Mouse (Mus musculus): ENCODE measurements around the gene Cd6.

Gene Cd6

GRCm38 (mm10) chr19:10762468-10762867, 67.4 kb downstream of the Cd6 start:
- no peak for DNase-seq (ENCODE audit: low spot score)

- DNase-seq (ENCODE audit: low spot score), result no peak
Observed at GRCm38 (mm10) chr19:10761794-10762415, 68.0 kb downstream of the Cd6 start.

- no peak for DNase-seq (ENCODE audit: low spot score)
Observed at GRCm38 (mm10) chr19:10759983-10760831, 69.7 kb downstream of the Cd6 start.

- no peak for DNase-seq (ENCODE audit: low spot score)
Observed at GRCm38 (mm10) chr19:10759525-10759924, 70.3 kb downstream of the Cd6 start.

- no peak for DNase-seq (ENCODE audit: low spot score)
Observed at GRCm38 (mm10) chr19:10758708-10759107, 71.2 kb downstream of the Cd6 start.

- DNase-seq (ENCODE audit: low spot score), result no peak
Observed at GRCm38 (mm10) chr19:10757526-10757925, 72.3 kb downstream of the Cd6 start.

- no peak for DNase-seq (ENCODE audit: low spot score)
Observed at GRCm38 (mm10) chr19:10757125-10757524, 72.7 kb downstream of the Cd6 start.

GRCm38 (mm10) chr19:10752646-10753045, 77.2 kb downstream of the Cd6 start:
- no peak for DNase-seq (ENCODE audit: low spot score)

- DNase-seq (ENCODE audit: low spot score), result no peak
Observed at GRCm38 (mm10) chr19:10752106-10752505, 77.8 kb downstream of the Cd6 start.

GRCm38 (mm10) chr19:10751607-10752006, 78.3 kb downstream of the Cd6 start:
- DNase-seq (ENCODE audit: low spot score), result no peak

GRCm38 (mm10) chr19:10750161-10750560, 79.7 kb downstream of the Cd6 start:
- no peak for DNase-seq (ENCODE audit: low spot score)

- no peak for DNase-seq (ENCODE audit: low spot score)
Observed at GRCm38 (mm10) chr19:10749295-10749694, 80.6 kb downstream of the Cd6 start.

GRCm38 (mm10) chr19:10748401-10749102, 81.3 kb downstream of the Cd6 start:
- no peak for DNase-seq (ENCODE audit: low spot score)

GRCm38 (mm10) chr19:10747718-10748117, 82.1 kb downstream of the Cd6 start:
- no peak for DNase-seq (ENCODE audit: low spot score)

GRCm38 (mm10) chr19:10747182-10747581, 82.7 kb downstream of the Cd6 start:
- no peak for DNase-seq (ENCODE audit: low spot score)

GRCm38 (mm10) chr19:10742565-10742964, 87.3 kb downstream of the Cd6 start:
- no peak for DNase-seq (ENCODE audit: low spot score)

- DNase-seq (ENCODE audit: low spot score), result no peak
Observed at GRCm38 (mm10) chr19:10742145-10742544, 87.7 kb downstream of the Cd6 start.

- no peak for DNase-seq (ENCODE audit: low spot score)
Observed at GRCm38 (mm10) chr19:10740641-10741440, 89.0 kb downstream of the Cd6 start.

- DNase-seq (ENCODE audit: low spot score), result no peak
Observed at GRCm38 (mm10) chr19:10739916-10740315, 89.9 kb downstream of the Cd6 start.

Data from testis, postnatal 10 days (tissue).